Mouse (Mus musculus) gonadal fat pad, adult 2 months (tissue): Measurements from ENCODE around the gene Nr2c2. TPM values are rescaled to one million over a fixed set of nuclear protein-coding genes. Genes with fewer than 3 reads are reported as not detected.

ENCODE experiments used
- DNase-seq: peaks from one replicate; pipeline ENCODE4 v3.0.0-alpha.2; 2012; ENCODE audit warnings: low read depth
- polyA plus RNA-seq: library from polyadenylated mRNA; depleted of rRNA; stranded (reverse); fragments of >200 nt; gene quantifications from 2 replicates; pipeline ENCODE4 v1.2.3, GENCODE M21; 2012

Gene Nr2c2
- polyA plus RNA-seq, 1 experiment, result 17.2 TPM

DNA sequence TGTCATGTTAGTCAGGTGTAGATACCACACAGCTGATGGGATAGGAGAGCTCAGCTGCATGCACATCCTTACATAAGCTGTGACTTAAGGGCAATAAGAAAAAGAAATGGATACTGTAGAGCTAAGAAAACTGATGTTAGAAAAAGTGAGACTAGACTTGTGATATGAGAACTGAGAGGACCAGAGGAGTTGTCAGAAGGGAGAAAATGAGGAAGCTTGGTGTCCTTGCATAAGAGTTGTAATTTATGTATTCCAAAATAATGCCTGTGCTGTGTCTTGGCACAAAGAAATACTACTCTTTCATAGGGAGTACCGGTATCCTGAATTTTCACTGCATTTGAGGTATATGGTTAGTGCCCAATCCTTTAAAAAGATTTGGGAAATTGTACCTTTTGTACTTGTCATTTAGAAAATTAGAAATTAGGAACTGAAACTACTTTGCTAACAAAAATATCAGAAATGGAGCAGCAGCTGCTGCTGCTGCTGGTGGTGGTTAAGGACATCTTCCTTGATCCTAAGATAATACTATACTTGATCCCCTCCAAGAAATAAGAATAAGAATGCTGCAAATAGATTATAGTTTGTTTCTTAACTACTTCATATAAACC, 35.8 kb downstream of the Nr2c2 start:
- no peak for DNase-seq

DNA sequence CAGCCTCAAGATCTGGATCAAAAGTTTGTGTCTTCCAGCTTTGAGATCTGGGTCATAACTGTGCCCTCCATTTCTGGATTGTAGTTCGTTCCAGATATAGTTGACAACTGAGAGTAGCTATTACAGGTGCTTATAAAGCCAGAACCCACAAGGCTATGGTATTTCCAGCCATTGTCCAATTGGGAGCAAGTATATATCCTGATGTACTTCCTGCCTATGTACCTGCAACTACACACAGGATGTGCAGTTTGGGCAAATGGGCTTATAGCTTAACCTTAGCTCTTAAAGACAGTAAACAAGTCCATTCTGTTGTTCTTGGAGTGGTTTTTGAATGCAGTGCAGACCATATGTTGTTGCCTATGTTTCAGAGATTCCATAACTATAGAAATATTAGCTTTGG, 40.3 kb downstream of the Nr2c2 start:
- DNase-seq, result no peak

DNA sequence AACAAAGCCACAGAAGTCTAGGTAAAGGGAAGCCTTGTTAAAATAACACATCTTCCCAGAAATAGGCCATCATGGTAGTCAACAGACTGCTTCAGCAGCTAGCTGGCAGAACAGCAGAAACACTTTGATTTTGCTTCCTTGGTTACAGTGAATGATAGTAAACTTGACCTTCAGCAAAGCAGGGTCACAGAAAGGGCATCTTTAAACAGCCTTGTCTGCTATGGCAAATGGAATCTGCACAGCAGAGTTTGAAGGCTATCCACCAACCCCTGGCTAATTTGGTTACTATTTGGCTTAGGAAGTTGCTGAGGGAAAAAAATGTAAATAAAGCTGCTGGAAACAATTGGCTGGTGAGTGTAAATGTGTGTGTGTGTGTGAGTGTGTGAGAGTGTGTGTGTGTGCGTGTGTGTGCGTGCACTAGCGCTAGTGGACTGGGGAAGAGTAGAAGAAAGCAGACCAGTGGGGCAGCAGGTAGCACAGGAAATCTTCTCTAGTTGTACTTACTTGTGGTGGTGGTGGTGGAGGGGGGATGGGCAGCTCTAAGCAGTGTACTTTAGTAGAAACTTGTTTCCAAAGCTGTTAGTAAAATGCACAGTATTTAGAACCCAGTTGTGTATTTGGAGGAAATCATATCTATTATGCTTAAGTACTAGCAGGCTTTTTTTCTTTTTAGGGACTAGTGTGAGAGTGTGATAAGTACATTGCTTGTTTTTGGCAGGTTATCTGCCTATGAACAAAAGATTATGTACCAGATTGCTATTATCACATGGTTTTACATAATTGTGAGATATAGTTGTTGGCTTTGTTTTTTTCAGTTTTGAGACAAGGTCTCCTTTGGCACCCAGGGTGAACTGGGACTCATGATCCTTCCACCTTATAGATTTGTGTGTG, 41.1 kb downstream of the Nr2c2 start:
- no peak for DNase-seq

DNA sequence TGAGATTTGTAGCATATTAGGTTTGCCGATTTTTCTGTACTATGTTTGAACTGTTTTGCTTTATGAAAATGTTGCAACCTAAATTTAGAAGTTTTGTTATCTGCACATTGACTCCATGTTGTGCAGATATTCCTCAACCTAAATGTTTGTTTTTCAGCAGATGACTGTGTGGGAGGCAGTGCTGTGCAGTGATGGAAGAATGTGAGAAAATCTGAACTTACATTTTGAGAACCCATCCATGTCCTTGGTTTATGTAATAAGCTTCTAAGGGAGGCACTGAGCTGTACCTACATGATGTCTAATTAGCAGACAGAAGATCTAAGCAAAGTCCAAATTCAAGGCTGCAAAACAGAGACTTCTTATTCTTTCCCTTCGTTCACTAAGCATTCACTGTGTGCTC, 42.4 kb downstream of the Nr2c2 start:
- no peak for DNase-seq

DNA sequence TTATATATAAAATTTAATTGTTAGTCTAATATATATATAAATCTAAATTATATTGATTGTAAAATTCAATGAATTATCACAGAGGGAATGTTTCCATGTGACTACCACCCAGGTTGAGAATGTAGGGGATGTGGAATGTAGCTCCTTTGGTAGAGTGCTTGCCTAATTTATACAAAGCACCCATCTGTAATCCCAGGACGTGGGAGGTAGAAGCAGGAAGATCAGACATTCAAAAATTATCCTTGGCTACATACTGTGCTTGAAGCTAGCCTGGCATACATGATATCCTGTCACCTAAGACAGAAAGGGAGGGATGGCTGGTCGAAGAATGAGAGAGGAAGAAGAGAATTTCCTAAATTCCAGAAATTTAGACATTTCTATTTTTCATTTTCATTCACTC, 45.2 kb downstream of the Nr2c2 start:
- DNase-seq, result peak; percentile 12

DNA sequence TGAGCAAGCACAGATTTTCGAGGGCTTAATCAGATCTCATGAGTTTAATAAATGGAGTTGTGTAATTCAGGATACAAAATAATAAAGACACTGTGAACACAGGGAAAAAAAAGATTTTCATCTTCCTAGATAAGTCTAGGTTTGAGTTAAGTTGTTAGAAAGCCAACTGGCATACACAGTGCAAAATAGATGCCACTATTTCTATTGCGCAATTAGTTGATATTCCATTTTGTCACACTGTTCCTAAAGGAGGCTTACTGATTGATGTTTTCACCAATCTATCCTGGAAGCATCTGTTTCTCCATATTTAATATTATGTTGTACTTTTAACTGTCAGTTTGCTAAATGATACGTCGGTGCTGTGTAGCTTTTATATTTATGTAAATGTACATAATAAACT, 54.7 kb downstream of the Nr2c2 start:
- DNase-seq, result no peak

DNA sequence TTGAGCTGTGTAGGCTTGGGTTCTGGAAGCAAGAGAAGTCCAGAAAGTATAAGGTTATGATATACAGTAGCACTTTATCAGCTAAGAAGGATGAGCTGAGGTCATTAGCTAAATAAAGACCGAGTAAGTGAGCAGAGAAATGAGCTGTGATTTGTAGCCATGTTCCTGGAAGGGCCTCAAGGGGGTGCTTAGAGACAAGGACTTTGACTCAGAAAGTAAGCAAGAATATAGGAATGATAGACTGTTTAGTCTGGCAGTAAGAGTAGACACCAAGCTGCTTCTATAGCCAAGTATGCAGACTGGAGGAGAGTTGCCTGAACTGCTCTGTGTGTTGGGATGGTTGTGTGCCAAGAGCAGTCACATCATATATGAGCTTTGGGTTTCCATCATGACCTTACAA, 62.6 kb downstream of the Nr2c2 start:
- no peak for DNase-seq

DNA sequence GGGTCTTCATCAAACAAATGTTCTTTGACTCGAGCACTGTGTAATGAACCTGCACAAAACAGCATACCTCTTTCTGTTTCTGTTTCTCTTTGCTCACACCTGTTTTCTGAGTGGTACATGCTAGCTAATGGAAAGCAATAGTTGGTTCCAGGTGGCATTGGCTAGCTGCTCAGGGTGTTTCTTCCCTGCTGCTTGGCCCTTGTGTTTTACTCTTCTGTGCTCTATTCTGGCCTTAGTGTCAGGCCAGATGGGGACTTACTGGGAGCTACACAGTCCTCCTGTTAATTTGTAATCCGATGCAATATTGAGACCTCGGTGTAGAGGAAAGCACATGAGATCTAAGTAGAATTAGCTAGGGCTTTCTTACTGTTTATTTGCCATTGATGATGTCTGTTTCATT, 67.6 kb downstream of the Nr2c2 start:
- no peak for DNase-seq

DNA sequence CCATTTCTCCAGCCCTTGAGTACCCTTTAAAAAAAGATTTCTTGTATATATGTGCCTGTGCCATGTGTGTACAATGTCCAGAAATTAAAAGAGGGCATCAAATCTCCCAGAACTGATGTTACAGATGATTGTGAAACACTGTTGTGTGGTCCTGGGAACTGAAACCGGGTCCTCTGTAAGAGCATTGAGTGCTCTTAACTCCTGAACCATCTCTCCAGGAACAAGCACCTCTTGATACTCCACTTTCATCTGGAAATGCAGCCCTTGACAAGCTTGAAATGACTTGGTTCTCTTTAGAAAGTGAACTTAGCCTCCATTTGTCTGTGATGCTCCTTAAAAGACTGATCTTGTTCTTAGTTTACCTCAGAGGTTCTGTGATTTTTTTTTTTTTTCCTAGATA, 71.5 kb downstream of the Nr2c2 start:
- no peak for DNase-seq

DNA sequence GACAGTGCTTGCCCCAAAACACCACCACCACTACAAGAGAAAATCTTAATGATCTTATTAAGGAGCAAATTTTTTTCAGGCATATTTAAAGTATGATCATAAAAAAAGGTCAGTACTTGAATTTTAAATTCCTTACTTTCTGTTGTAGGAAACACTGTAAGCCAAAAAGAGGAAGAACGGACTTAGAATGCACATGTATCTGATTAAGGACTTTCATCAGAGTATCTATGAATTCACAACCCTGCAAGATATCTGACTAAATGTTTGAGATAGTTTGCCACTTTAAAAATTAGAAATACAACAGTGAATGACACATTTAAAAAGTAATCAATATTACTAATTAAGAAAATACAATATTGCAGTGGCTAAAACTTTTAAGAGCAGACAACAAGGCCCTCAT, 85.3 kb downstream of the Nr2c2 start:
- no peak for DNase-seq

DNA sequence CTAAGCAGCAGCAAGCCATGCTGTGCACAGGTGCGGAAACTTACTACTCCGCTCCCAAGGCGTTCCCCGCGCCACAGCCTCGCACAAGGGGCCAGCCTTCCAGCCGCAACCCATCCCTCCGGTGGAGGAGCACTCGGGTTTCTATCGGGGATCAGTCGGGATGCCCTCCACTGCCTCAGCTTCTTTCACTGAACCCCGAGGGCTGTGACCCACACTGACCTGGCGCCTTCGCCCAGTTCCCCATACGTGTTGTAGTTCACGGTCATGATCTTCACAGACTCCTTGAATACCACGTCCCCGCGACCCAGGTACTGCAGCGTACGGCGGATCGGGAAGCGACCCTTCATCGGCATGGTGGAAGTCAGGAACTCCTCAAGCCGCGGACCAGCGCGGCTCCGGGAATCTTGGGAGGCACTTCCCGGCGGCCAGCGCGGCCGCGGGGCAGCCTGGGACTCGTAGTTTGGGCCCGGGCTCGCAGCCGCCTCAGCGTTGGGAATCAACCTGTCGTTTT, 92.5 kb downstream of the Nr2c2 start, which contains the start of gene Mrps25:
TSS of gene Mrps25 (minus strand) at position 413 of the 511 bp plus-strand sequence.
- no peak for DNase-seq

DNA sequence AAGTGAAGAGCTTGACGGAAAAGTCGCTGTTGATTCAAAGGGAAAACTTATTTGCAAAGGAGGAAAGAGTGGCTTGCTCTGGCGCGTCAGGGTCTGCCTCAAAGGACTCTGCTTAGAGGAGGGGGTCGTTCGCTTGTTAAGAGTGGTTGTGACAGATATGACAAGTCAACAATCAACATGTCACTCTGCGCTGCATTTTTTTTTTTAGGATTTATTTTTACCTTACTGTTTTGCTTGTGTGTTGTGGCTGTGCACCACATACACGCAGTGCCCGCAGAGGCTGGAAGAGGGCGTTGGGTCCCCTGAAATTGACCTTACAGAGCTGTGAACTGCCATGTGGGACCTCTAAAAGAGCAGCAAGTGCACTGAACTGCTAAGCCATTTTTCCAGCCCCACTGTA, 93.0 kb downstream of the Nr2c2 start:
- no peak for DNase-seq

DNA sequence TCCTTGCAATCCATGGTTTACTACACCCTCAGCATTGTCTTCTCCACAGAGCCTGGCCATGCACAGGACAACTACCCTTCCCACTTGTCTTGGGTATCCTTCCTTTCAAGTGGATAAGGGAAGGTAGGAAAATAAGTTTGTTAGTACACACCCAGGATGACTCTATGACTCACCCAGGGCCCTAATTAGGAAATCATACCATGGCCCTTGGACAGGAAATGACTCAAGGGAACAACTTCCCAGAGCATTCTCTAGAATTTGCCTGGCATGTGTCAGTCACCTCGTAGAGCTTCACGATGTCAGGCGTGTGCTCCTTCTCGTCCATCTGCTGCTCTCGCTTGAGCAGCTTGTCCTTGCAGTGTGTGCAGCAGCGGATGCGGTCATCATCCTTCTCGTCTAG, 108.2 kb downstream of the Nr2c2 start:
- DNase-seq, result no peak

DNA sequence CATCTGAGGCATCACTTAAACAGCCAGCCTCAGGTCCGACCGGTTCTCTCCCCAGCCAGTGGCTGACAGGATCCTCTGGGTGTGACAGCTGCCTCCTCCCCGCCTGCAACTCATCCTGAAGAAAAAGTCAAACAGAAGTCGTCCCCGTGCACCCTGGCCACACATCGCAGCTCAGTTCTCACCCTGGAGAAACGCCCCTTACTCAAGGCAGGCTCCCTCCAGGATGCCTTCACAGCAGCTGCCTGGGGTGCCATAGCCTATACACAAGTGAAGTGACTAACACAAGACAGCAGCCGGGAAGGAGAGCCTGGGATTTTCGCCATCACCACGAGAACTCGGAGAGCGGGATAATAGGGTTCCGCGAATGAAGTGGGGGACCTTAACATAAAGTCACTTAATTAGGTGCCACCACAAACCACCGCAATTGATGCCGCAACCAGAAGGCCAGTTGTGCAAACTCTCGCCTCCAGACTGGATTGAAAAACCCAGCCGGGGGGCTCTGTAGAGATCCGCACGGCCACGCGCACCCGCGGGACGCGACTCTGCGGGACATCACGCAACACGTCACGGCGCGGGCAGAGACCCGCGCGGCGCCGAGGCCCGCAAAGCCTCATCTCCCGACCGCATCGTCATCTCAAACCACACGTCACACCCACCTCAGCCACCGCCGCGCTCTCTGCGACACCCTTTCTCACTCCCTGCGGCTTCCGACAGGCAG, 123.0 kb downstream of the Nr2c2 start:
- no peak for DNase-seq

DNA sequence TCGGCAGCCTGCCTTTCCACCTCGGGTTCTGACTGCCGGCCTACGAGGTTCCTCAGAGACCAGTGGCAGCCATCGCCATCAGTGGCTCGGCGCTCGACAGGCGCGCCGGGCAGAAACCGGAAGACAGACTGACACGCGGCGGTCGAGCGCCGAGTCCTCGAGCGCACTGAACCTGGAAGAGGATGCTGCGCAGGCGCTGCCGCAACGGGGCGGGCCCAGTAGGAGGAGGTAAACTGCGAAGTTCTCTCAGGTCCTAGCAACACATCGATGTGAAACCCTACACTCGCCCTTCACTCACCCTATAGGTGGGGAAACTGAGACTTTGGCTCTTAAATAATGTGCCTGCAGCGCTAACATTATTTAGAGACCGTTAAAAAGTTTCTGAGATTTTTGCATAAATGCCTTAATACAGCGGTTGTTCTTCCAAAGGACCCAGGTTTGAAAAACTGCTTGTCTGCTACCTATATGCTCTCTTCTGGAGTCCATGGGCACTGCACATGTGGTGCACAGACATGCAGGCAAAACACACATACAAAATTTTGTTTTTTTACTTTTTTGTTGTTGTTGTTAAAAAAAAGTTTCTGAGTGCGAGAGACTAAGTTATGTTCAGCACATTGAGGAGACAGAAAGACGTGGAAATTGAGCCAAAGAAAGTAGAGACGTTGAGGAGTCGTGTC, 123.7 kb downstream of the Nr2c2 start, which contains the start of gene Rbsn:
TSS of gene Rbsn (minus strand) at position 153 of the 677 bp plus-strand sequence.
- peak; percentile 51 for DNase-seq

DNA sequence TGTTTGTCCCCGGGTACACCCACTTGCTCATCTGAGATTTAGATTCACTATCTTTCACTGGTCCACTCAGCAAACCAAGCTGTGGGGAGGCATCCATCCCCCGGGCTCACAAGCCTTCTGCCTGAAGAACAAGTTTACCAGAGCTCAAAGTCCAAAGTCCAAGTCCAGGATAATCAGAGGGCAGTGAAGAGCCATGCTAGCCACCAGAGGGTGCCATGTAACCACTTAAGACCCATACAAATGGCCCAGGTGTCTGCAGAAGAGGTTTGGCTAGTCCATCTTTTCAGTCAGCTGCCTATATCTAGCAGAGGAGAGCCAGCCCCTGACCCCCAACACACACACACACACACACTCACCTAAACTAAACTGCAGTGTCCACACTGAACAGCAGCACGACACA, 128.3 kb downstream of the Nr2c2 start:
- DNase-seq, result no peak

DNA sequence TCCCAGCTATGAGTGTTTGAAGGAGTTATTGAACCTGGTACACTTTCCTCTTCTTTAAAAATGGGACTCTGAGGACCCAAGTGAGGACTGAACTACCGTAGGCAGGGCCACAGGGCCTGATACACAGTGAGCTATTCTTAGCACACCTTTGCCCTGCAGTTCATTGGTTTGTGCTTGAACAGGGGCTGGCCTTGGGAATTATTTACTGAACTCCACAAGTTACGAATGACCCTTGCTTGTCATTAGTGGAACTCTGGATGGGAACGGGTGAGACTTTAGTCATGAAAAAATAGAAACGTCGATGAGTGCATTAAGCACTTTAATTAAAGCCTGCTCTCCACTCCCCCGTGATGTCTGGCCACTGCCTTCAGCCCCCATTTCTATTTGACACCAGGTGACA, 130.4 kb downstream of the Nr2c2 start:
- DNase-seq, result no peak

DNA sequence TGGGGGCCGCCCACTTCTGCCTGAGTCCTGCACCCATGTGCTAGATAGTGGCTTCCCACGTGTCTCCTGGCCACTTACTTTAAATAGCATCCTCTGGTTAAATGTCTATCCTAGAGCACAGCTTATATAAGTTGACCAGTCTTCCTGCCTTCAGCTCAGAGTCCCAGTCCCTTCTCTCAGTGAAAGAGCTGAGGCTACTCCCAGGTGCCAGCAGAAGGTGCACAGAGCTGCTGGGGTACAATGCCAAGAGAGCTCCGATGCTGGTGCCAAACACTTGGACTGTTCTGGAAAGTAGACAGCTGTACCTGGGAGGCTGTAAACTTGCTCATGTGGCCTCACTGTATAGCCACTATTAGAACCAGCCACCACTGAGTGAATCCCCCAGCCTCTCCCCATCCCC, 130.8 kb downstream of the Nr2c2 start:
- no peak for DNase-seq
